Mouse (Mus musculus) gastrocnemius, postnatal 4 days (tissue): ENCODE data around the gene Adck2. TPM values are rescaled to one million over a fixed set of nuclear protein-coding genes. Genes with fewer than 3 reads are reported as not detected.

Experiments used
- DNase-seq, 2 experiments: peaks; one replicate each; pipeline ENCODE4 v3.0.0; 2021 to 2022; ENCODE audit warnings: low spot score in 2 of 2, mixed read lengths in 2 of 2
- total RNA-seq, 2 experiments: library from RNA; stranded (reverse); gene quantifications; 2 replicates each; pipeline ENCODE4 v1.2.3; 2021

The Adck2 gene
- total RNA-seq, 2 experiments from 2014 or later, result 15.9 to 18.3 TPM

- DNase-seq, result no peak
Measured at GRCm38 (mm10) chr6:39610207-39610606, 36.5 kb downstream of the Adck2 start.

- no peak for DNase-seq
Measured at GRCm38 (mm10) chr6:39611296-39611695, 37.6 kb downstream of the Adck2 start.

Other genes with a start within 250 kb of the Adck2 start
- 10 to 100 TPM; 36.9 to 39.4 TPM for gene Slc37a3, start 196.2 kb upstream of the Adck2 start, total RNA-seq
- gene Rab19, start 192.7 kb upstream of the Adck2 start, total RNA-seq, result under 1 TPM in 1 of 2 experiments, not detected in 1; 0.22 TPM
- 10 to 100 TPM; 20.9 to 26.1 TPM for gene Mkrn1, start 153.4 kb upstream of the Adck2 start, total RNA-seq
- 10 to 100 TPM; 32.5 to 34.9 TPM for gene Dennd2a, start 16.0 kb upstream of the Adck2 start, total RNA-seq
- not detected for gene Gm42420, start 11.9 kb downstream of the Adck2 start, total RNA-seq
- 100 to 1,000 TPM; 194 to 203 TPM for gene Ndufb2, start 18.7 kb downstream of the Adck2 start, total RNA-seq
- 10 to 100 TPM; 17.8 to 18.1 TPM for gene Braf, start 151.6 kb downstream of the Adck2 start, total RNA-seq
- gene Mrps33, start 237.1 kb downstream of the Adck2 start, total RNA-seq, result 10 to 100 TPM; 53.4 to 56.0 TPM